ENCODE assay signal across 25 mouse cellular contexts in genomic region chr12:72227731-72228130, GRCm38 (mm10). TPM values are rescaled to one million over a fixed set of nuclear protein-coding genes. Genes with fewer than 3 reads are reported as not detected.
"Had no signal": no experiment of that assay in that cellular context is flagged by ENCODE, and none has a peak within 500 bp of the region (broad histone marks: within the 10 kb centered on the region; RNA-seq: fewer than 3 reads in every experiment).

No protein-coding gene starts in this region.

- H3K27me3 ChIP-seq: liver, embryonic 13.5 days; liver, embryonic 15.5 days; lung, embryonic 15.5 days; megakaryocyte, embryonic 14.5 days; midbrain, embryonic 12.5 days; neural tube, embryonic 12.5 days; stomach, embryonic 15.5 days had no signal

- H3K27ac ChIP-seq: liver, embryonic 13.5 days; liver, embryonic 15.5 days; lung, embryonic 15.5 days; macrophage; midbrain, embryonic 12.5 days; neural tube, embryonic 12.5 days; stomach, embryonic 15.5 days; stomach, postnatal 0 days had no signal

- H3K9me3 ChIP-seq: liver, embryonic 13.5 days; liver, embryonic 15.5 days; lung, embryonic 15.5 days; midbrain, embryonic 12.5 days; neural tube, embryonic 12.5 days; stomach, embryonic 15.5 days had no signal

- H3K4me1 ChIP-seq: liver, embryonic 13.5 days; liver, embryonic 15.5 days; lung, embryonic 15.5 days; megakaryocyte, embryonic 14.5 days; stomach, embryonic 15.5 days had no signal

- DNase-seq: liver, embryonic 13.5 days; liver, postnatal 0 days; lung, adult 2 months; lung, postnatal 14 days; lung, postnatal 36 days; midbrain, embryonic 14.5 days; right cerebral cortex, postnatal 14 days; thymus, adult 18-20 months; thymus, postnatal 14 days; thymus, postnatal 36 days had no signal

- ATAC-seq: liver, postnatal 0 days; lung, postnatal 0 days; midbrain, embryonic 16.5 days had no signal

- H3K4me2 ChIP-seq: liver, embryonic 13.5 days; liver, embryonic 15.5 days; lung, embryonic 15.5 days; midbrain, embryonic 12.5 days; neural tube, embryonic 12.5 days; stomach, embryonic 15.5 days had no signal

- H3K36me3 ChIP-seq: liver, embryonic 13.5 days; liver, embryonic 15.5 days; lung, embryonic 15.5 days; stomach, embryonic 15.5 days had no signal

- H3K9ac ChIP-seq: liver, embryonic 13.5 days; liver, embryonic 15.5 days; liver, postnatal 0 days; lung, embryonic 15.5 days; midbrain, embryonic 12.5 days; neural tube, embryonic 12.5 days; stomach, embryonic 15.5 days had no signal

- H3K4me3 ChIP-seq: liver, embryonic 13.5 days; liver, embryonic 15.5 days; lung, embryonic 15.5 days; megakaryocyte, embryonic 14.5 days; midbrain, embryonic 12.5 days; neural tube, embryonic 12.5 days; stomach, embryonic 15.5 days had no signal

RNA-seq across cellular contexts. Expression of gene Ccdc175, which starts 42.9 kb away (rescaled TPM):
- total RNA-seq: megakaryocyte progenitor cell, adult 5-6 weeks; monocyte, adult 5-6 weeks; neutrophil, adult 5-6 weeks had no signal
- polyA plus RNA-seq: liver, embryonic 13.5 days; liver, embryonic 15.5 days; liver, postnatal 0 days; lung, adult 2 months; lung, embryonic 15.5 days; lung, postnatal 0 days; macrophage; midbrain, embryonic 12.5 days; midbrain, embryonic 16.5 days; neural tube, embryonic 12.5 days; spleen, adult 2 months; stomach, embryonic 15.5 days; stomach, postnatal 0 days; thymus, postnatal 0 days had no signal
